Mouse (Mus musculus) myocyte (in vitro differentiated cells): ENCODE results near the gene Kpna2.

Experiments used
- MYOD1 ChIP-seq, 3 experiments: IDR thresholded peaks; one replicate each; pipeline ENCODE4 v1.6.1; 2011; ENCODE audit warnings: control low read depth in 2 of 3, low read depth in 2 of 3, mild to moderate bottlenecking in 2 of 3, moderate library complexity in 1 of 3; ENCODE audit not compliant: insufficient read length in 2 of 3, control insufficient read depth in 1 of 3
- USF1 ChIP-seq: IDR thresholded peaks from one replicate; pipeline ENCODE4 v1.6.1; 2011; ENCODE audit warnings: low read depth, mild to moderate bottlenecking, control low read depth, moderate library complexity

- TF ChIP-seq USF1 (no peak), MYOD1 (IDR thresholded peaks at IDR 0.05; ENCODE audit: control insufficient read depth in 1 of 3, insufficient read length in 2 of 3, low read depth in 2 of 3) (no peak)
These were observed 29.4 kb upstream of the Kpna2 start for GRCm38 (mm10) chr11:107028754-107029153.
